Mouse (Mus musculus) heart, embryonic 12.5 days (tissue): ENCODE measurements around the gene Snx30. TPM values are rescaled to one million over a fixed set of nuclear protein-coding genes. Genes with fewer than 3 reads are reported as not detected.
A peak's percentile ranks its signal among the peaks of the same experiment; 100 is the strongest.

Experiments
- ATAC-seq: fragments of 200-750 bp; cut with Nextera tagmentation; 2 replicates; pipeline ENCODE4 v1.8.0; 2017; ENCODE audit warnings: moderate TSS enrichment, moderate library complexity; ENCODE audit not compliant: insufficient number of reproducible peaks, low FRiP score
- H3K27ac ChIP-seq: fragments of 300-500 bp; sonication (generic); 2 replicates; pipeline ENCODE4 v1.5.1; 2016; ENCODE audit warnings: mild to moderate bottlenecking, moderate library complexity; ENCODE audit not compliant: poor library complexity, severe bottlenecking
- H3K27me3 ChIP-seq: fragments of 300-500 bp; sonication (generic); replicated peaks from 2 replicates; pipeline ENCODE4 v1.6.1; 2016; ENCODE audit warnings: mild to moderate bottlenecking, moderate library complexity
- H3K36me3 ChIP-seq: fragments of 300-500 bp; sonication (generic); 2 replicates; pipeline ENCODE4 v1.6.1; 2016; ENCODE audit warnings: mild to moderate bottlenecking, moderate library complexity
- H3K4me1 ChIP-seq: fragments of 300-500 bp; sonication (generic); replicated peaks from 2 replicates; pipeline ENCODE4 v1.6.1; 2016; ENCODE audit warnings: mild to moderate bottlenecking
- H3K4me2 ChIP-seq: fragments of 300-500 bp; sonication (generic); 2 replicates; pipeline ENCODE4 v1.6.1; 2016; ENCODE audit warnings: mild to moderate bottlenecking, moderate library complexity
- H3K4me3 ChIP-seq: fragments of 300-500 bp; sonication (generic); 2 replicates; pipeline ENCODE4 v1.5.1; 2016; ENCODE audit warnings: mild to moderate bottlenecking
- H3K9ac ChIP-seq: fragments of 300-500 bp; sonication (generic); 2 replicates; pipeline ENCODE4 v1.6.1; 2016; ENCODE audit warnings: mild to moderate bottlenecking, moderate library complexity
- H3K9me3 ChIP-seq: fragments of 300-500 bp; sonication (generic); replicated peaks from 2 replicates; pipeline ENCODE4 v1.6.1; 2016; ENCODE audit warnings: mild to moderate bottlenecking, moderate library complexity
- WGBS: fragments of 180-500 bp; shearing (Covaris S2); methylation state at CpG from one replicate; pipeline ENCODE4 v1.1.7; 2016; 5-methylcytosine and 5-hydroxymethylcytosine counted together
- polyA plus RNA-seq: library from polyadenylated mRNA; unstranded; fragments of >200 nt; fragmentation: Nextera tagmentation; extraction: Ambion mirVana; gene quantifications from 2 replicates; pipeline ENCODE4 v1.2.1, GENCODE M21; 2016

The Snx30 gene
- polyA plus RNA-seq, 1 experiment from 2014 or later, result 8.6 TPM

- no peak overlapping the region for H3K4me2 ChIP-seq
- H3K4me3 ChIP-seq, result no peak overlapping the region
- no peak for ATAC-seq
- 0 out of 2 replicates have a peak overlapping the region, but pooled peaks have one; percentile 38 for H3K27ac ChIP-seq
- WGBS, result 68% methylated on average over 5 of the region's 5 CpGs
- no peaks in the 10 kb centered on the region for H3K27me3 ChIP-seq
- peaks cover 7% of the 10 kb centered on the region for H3K36me3 ChIP-seq
- H3K9me3 ChIP-seq, result peaks cover 3% of the 10 kb centered on the region; the same call in 1 of the 2 replicates
- peaks cover 13% of the 10 kb centered on the region; the same call in 1 of the 2 replicates for H3K4me1 ChIP-seq
- H3K9ac ChIP-seq, result 0 out of 2 replicates have a peak overlapping the region, but pooled peaks have one; percentile 4
These were observed 45.4 kb downstream of the Snx30 start for GRCm38 (mm10) chr4:59850886-59851623.

- WGBS, result 91% methylated on average over 7 of the region's 7 CpGs
- Histone ChIP-seq H3K4me2 (no peak overlapping the region), H3K4me3 (no peak overlapping the region), H3K27me3 (no peaks in the 10 kb centered on the region), H3K4me1 (peaks cover 13% of the 10 kb centered on the region; the same call in 1 of the 2 replicates), H3K36me3 (0 out of 2 replicates have a peak, but pooled peaks cover 7% of the 10 kb centered on the region), H3K27ac (no peak overlapping the region), H3K9me3 (no peaks in the 10 kb centered on the region), H3K9ac (no peak overlapping the region)
- ATAC-seq, result no peak
These were observed 47.5 kb downstream of the Snx30 start for GRCm38 (mm10) chr4:59853155-59853554.

GRCm38 (mm10) chr4:59859693-59860425, 54.2 kb downstream of the Snx30 start:
- no peak overlapping the region for H3K9ac ChIP-seq
- H3K27me3 ChIP-seq, result no peaks in the 10 kb centered on the region
- peaks cover 9% of the 10 kb centered on the region; the same call in 1 of the 2 replicates for H3K36me3 ChIP-seq
- H3K4me3 ChIP-seq, result no peak overlapping the region
- no peak for ATAC-seq
- no peak overlapping the region for H3K4me2 ChIP-seq
- no peak overlapping the region for H3K27ac ChIP-seq
- no peaks in the 10 kb centered on the region for H3K9me3 ChIP-seq
- peaks cover 13% of the 10 kb centered on the region for H3K4me1 ChIP-seq
- 65% methylated on average over 16 of the region's 16 CpGs for WGBS

GRCm38 (mm10) chr4:59860431-59860830, 54.8 kb downstream of the Snx30 start:
- Histone ChIP-seq H3K4me1 (peaks cover 13% of the 10 kb centered on the region), H3K9ac (no peak overlapping the region), H3K27ac (no peak overlapping the region), H3K36me3 (peaks cover 9% of the 10 kb centered on the region; the same call in 1 of the 2 replicates), H3K27me3 (no peaks in the 10 kb centered on the region), H3K4me3 (no peak overlapping the region), H3K4me2 (no peak overlapping the region), H3K9me3 (no peaks in the 10 kb centered on the region)
- no peak for ATAC-seq
- WGBS, result 58% methylated on average over 2 of the region's 2 CpGs

GRCm38 (mm10) chr4:59861871-59862270, 56.2 kb downstream of the Snx30 start:
- Histone ChIP-seq H3K27ac (no peak overlapping the region), H3K36me3 (peaks cover 9% of the 10 kb centered on the region; the same call in 1 of the 2 replicates), H3K4me3 (no peak overlapping the region), H3K27me3 (no peaks in the 10 kb centered on the region), H3K9me3 (no peaks in the 10 kb centered on the region), H3K4me1 (peaks cover 13% of the 10 kb centered on the region), H3K9ac (no peak overlapping the region), H3K4me2 (no peak overlapping the region)
- 58% methylated on average over 4 of the region's 4 CpGs for WGBS
- no peak for ATAC-seq

GRCm38 (mm10) chr4:59862335-59862734, 56.7 kb downstream of the Snx30 start:
- no peak overlapping the region for H3K4me3 ChIP-seq
- H3K27me3 ChIP-seq, result no peaks in the 10 kb centered on the region
- H3K9ac ChIP-seq, result no peak overlapping the region
- H3K9me3 ChIP-seq, result no peaks in the 10 kb centered on the region
- H3K4me1 ChIP-seq, result peaks cover 13% of the 10 kb centered on the region
- no peak for ATAC-seq
- WGBS, result 75% methylated on average over 1 of the region's 1 CpGs
- peaks cover 5% of the 10 kb centered on the region; the same call in 1 of the 2 replicates for H3K36me3 ChIP-seq
- H3K4me2 ChIP-seq, result no peak overlapping the region
- no peak overlapping the region for H3K27ac ChIP-seq

- no peak for ATAC-seq
- no peak overlapping the region; the same call in 1 of the 2 replicates for H3K27ac ChIP-seq
- H3K4me2 ChIP-seq, result no peak overlapping the region
- peaks cover 13% of the 10 kb centered on the region for H3K4me1 ChIP-seq
- no peaks in the 10 kb centered on the region for H3K9me3 ChIP-seq
- H3K4me3 ChIP-seq, result no peak overlapping the region
- H3K9ac ChIP-seq, result no peak overlapping the region
- 49% methylated on average over 6 of the region's 6 CpGs for WGBS
- H3K27me3 ChIP-seq, result no peaks in the 10 kb centered on the region
- no peaks in the 10 kb centered on the region for H3K36me3 ChIP-seq
These were observed 58.2 kb downstream of the Snx30 start for GRCm38 (mm10) chr4:59863869-59864268.

GRCm38 (mm10) chr4:59868086-59868485, 62.4 kb downstream of the Snx30 start:
- Histone ChIP-seq H3K4me1 (peaks cover 14% of the 10 kb centered on the region), H3K4me3 (no peak overlapping the region), H3K4me2 (no peak overlapping the region), H3K27ac (no peak overlapping the region), H3K9ac (no peak overlapping the region), H3K36me3 (no peaks in the 10 kb centered on the region), H3K9me3 (no peaks in the 10 kb centered on the region), H3K27me3 (no peaks in the 10 kb centered on the region)
- no peak for ATAC-seq
- WGBS, result 82% methylated on average over 11 of the region's 11 CpGs

- H3K27ac ChIP-seq, result no peak overlapping the region
- 61% methylated on average over 6 of the region's 6 CpGs for WGBS
- H3K4me1 ChIP-seq, result peaks cover 18% of the 10 kb centered on the region
- no peaks in the 10 kb centered on the region for H3K9me3 ChIP-seq
- ATAC-seq, result no peak
- H3K27me3 ChIP-seq, result no peaks in the 10 kb centered on the region
- H3K9ac ChIP-seq, result no peak overlapping the region
- H3K4me3 ChIP-seq, result no peak overlapping the region
- H3K4me2 ChIP-seq, result no peak overlapping the region
- H3K36me3 ChIP-seq, result 0 out of 2 replicates have a peak, but pooled peaks cover 2% of the 10 kb centered on the region
These were observed 63.9 kb downstream of the Snx30 start for GRCm38 (mm10) chr4:59869488-59870057.

- Histone ChIP-seq H3K9ac (no peak overlapping the region; the same call in 1 of the 2 replicates), H3K27ac (no peak overlapping the region), H3K36me3 (0 out of 2 replicates have a peak, but pooled peaks cover 2% of the 10 kb centered on the region), H3K27me3 (no peaks in the 10 kb centered on the region), H3K9me3 (no peaks in the 10 kb centered on the region), H3K4me1 (peaks cover 18% of the 10 kb centered on the region), H3K4me3 (no peak overlapping the region), H3K4me2 (no peak overlapping the region)
- 64% methylated on average over 6 of the region's 6 CpGs for WGBS
- no peak for ATAC-seq
These were observed 64.8 kb downstream of the Snx30 start for GRCm38 (mm10) chr4:59870433-59870832.
